Mouse (Mus musculus): ENCODE data around the gene Bcas3. TPM values are rescaled to one million over a fixed set of nuclear protein-coding genes. Genes with fewer than 3 reads are reported as not detected.

Gene Bcas3
- polyA plus RNA-seq, 1 experiment: 25.3 TPM

GRCm38 (mm10) chr11:85729725-85730124, 376.8 kb downstream of the Bcas3 start:
- no peaks in the 10 kb centered on the region for H3K27me3 ChIP-seq (ENCODE audit: control insufficient read depth, insufficient read depth, low read length)
- H3K4me1 ChIP-seq (ENCODE audit: control insufficient read depth, insufficient read depth, insufficient read length): no peaks in the 10 kb centered on the region
- no peak for DNase-seq (ENCODE audit: low read depth in 1 of 2, low spot score in 2 of 2)
- no peak overlapping the region for H3K27ac ChIP-seq (ENCODE audit: insufficient read depth, low read length)
- no peaks in the 10 kb centered on the region for H3K36me3 ChIP-seq (ENCODE audit: control insufficient read depth, insufficient read depth, low read length)
- TF ChIP-seq CTCF (IDR thresholded peaks at IDR 0.05; ENCODE audit: extremely low read depth, insufficient read depth, insufficient read length, insufficient replicate concordance): no peak
- TF ChIP-seq POLR2A (IDR thresholded peaks at IDR 0.05; ENCODE audit: low read depth, low read length): no peak
- no peak overlapping the region for H3K4me3 ChIP-seq (ENCODE audit: extremely low read depth, insufficient read depth, insufficient read length)
- WGBS: 67% methylated on average over 2 of the region's 2 CpGs

DNA sequence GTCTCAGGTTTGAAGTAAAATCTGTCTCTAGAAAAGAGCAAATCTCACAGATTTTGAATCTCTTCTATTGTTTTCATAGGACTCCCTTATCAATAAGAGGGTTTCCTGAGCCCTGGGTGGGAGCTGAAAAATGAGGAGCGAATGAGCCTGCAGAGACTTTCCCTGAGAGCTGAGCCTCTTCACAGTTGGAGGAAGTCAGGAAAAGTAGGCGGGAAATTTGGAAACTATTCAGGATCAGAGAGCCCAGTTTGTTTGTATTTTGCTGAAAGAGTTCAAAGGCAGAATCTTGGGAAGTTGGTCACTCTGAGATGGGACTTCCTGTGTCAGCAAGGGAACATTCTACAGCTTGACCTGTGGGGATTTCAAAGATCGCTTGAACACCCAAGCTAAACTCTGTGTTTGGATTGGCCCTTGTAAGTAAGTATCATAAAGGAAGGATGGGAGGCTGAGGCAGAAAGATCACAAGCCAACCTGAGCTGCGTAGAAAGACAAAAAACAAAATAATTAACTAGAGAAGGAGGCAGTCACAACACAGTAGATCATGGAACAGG, 379.6 kb downstream of the Bcas3 start:
- DNase-seq (ENCODE audit: low read depth in 1 of 2, low spot score in 2 of 2): no peak
- 85% methylated on average over 4 of the region's 4 CpGs for WGBS
- Histone ChIP-seq H3K4me1 (ENCODE audit: control insufficient read depth, insufficient read depth, insufficient read length) (no peaks in the 10 kb centered on the region), H3K27ac (ENCODE audit: insufficient read depth, low read length) (no peak overlapping the region), H3K36me3 (ENCODE audit: control insufficient read depth, insufficient read depth, low read length) (no peaks in the 10 kb centered on the region), H3K4me3 (ENCODE audit: extremely low read depth, insufficient read depth, insufficient read length) (no peak overlapping the region), H3K27me3 (ENCODE audit: control insufficient read depth, insufficient read depth, low read length) (no peaks in the 10 kb centered on the region)
- no peak for TF ChIP-seq CTCF (IDR thresholded peaks at IDR 0.05; ENCODE audit: extremely low read depth, insufficient read depth, insufficient read length, insufficient replicate concordance)
- no peak for TF ChIP-seq POLR2A (IDR thresholded peaks at IDR 0.05; ENCODE audit: low read depth, low read length)

DNA sequence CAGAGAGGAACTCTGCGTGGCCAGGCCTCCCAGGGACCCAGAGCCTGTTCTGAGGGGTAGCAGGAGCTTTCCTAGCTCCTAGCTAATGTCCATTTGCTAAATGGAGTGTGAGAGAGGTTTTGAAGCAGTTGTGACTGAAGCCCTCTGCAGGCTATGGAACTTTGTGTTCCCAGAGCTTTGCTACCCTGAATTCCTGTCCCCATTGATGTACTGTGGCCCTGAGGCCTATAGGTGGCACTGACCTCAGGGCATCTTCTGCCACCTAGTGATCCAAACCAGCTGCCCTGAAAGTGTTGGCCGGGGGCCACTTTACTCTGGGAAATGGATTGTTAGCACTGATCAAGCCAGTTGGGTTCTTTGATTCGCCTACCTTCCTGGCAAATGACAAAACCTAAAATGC, 380.6 kb downstream of the Bcas3 start:
- no peaks in the 10 kb centered on the region for H3K36me3 ChIP-seq (ENCODE audit: control insufficient read depth, insufficient read depth, low read length)
- DNase-seq (ENCODE audit: low read depth in 1 of 2, low spot score in 2 of 2): no peak
- H3K27me3 ChIP-seq (ENCODE audit: control insufficient read depth, insufficient read depth, low read length): no peaks in the 10 kb centered on the region
- H3K4me1 ChIP-seq (ENCODE audit: control insufficient read depth, insufficient read depth, insufficient read length): no peaks in the 10 kb centered on the region
- no peak for TF ChIP-seq POLR2A (IDR thresholded peaks at IDR 0.05; ENCODE audit: low read depth, low read length)
- no peak for TF ChIP-seq CTCF (IDR thresholded peaks at IDR 0.05; ENCODE audit: extremely low read depth, insufficient read depth, insufficient read length, insufficient replicate concordance)
- WGBS: 86% methylated on average over 3 of the region's 3 CpGs
- no peak overlapping the region for H3K27ac ChIP-seq (ENCODE audit: insufficient read depth, low read length)
- H3K4me3 ChIP-seq (ENCODE audit: extremely low read depth, insufficient read depth, insufficient read length): no peak overlapping the region

DNA sequence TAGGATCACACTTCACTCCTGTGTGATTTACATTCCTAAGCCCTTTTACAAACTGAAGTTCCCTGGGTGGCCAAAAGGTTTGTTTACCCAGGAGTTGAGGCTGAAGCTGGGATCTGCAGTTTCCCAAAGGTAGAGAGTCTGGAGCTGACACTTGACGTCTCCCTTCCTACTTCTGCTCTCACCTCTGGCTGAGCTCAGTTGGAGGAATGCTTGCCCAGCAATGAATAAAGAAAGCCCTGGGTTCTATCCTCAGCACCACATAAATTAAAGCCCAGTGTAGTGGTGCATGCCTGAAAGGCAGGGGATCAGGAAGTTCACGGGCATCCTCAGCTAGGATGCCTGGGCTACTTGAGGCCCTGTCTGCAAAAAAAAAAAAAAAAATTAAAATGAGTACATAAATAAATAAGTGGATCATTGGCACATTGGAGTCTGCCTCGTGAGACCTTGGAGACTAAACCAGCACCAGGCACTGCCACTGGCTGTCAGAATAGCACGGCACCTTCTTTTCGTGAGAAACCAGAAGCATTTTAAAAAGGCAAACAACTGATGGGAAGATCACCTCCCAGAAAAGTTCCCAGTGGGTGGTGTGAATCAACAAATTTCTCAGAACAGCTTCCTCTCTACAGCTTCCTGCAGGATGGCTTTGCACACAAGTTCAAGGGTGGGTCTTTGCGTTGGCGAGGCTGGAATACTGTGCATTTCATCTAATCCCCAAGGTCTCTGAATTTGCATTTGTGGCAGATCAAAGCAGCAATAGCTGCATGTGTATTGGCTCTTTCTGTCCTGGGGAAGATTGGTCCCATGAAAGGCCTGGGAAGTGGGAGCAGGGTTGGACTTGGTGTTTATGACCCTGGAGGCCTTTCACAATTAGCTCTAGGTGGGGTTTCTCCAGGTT, 381.6 kb downstream of the Bcas3 start:
- Histone ChIP-seq H3K27me3 (ENCODE audit: control insufficient read depth, insufficient read depth, low read length) (no peaks in the 10 kb centered on the region), H3K4me3 (ENCODE audit: extremely low read depth, insufficient read depth, insufficient read length) (no peak overlapping the region), H3K36me3 (ENCODE audit: control insufficient read depth, insufficient read depth, low read length) (no peaks in the 10 kb centered on the region), H3K27ac (ENCODE audit: insufficient read depth, low read length) (no peak overlapping the region), H3K4me1 (ENCODE audit: control insufficient read depth, insufficient read depth, insufficient read length) (no peaks in the 10 kb centered on the region)
- no peak for DNase-seq (ENCODE audit: low read depth in 1 of 2, low spot score in 2 of 2)
- WGBS: 90% methylated on average over 7 of the region's 7 CpGs
- TF ChIP-seq POLR2A (IDR thresholded peaks at IDR 0.05; ENCODE audit: low read depth, low read length) (no peak), CTCF (IDR thresholded peaks at IDR 0.05; ENCODE audit: extremely low read depth, insufficient read depth, insufficient read length, insufficient replicate concordance) (no peak)

GRCm38 (mm10) chr11:85737227-85737626, 384.3 kb downstream of the Bcas3 start:
- 84% methylated on average over 9 of the region's 9 CpGs for WGBS
- no peaks in the 10 kb centered on the region for H3K4me1 ChIP-seq (ENCODE audit: control insufficient read depth, insufficient read depth, insufficient read length)
- H3K36me3 ChIP-seq (ENCODE audit: control insufficient read depth, insufficient read depth, low read length): no peaks in the 10 kb centered on the region
- H3K4me3 ChIP-seq (ENCODE audit: extremely low read depth, insufficient read depth, insufficient read length): no peak overlapping the region
- TF ChIP-seq POLR2A (IDR thresholded peaks at IDR 0.05; ENCODE audit: low read depth, low read length) (no peak), CTCF (IDR thresholded peaks at IDR 0.05; ENCODE audit: extremely low read depth, insufficient read depth, insufficient read length, insufficient replicate concordance) (no peak)
- no peaks in the 10 kb centered on the region for H3K27me3 ChIP-seq (ENCODE audit: control insufficient read depth, insufficient read depth, low read length)
- no peak overlapping the region for H3K27ac ChIP-seq (ENCODE audit: insufficient read depth, low read length)
- DNase-seq (ENCODE audit: low read depth in 1 of 2, low spot score in 2 of 2): no peak

- Histone ChIP-seq H3K4me1 (ENCODE audit: control insufficient read depth, insufficient read depth, insufficient read length) (no peaks in the 10 kb centered on the region), H3K4me3 (ENCODE audit: extremely low read depth, insufficient read depth, insufficient read length) (no peak overlapping the region), H3K27ac (ENCODE audit: insufficient read depth, low read length) (no peak overlapping the region), H3K36me3 (ENCODE audit: control insufficient read depth, insufficient read depth, low read length) (no peaks in the 10 kb centered on the region), H3K27me3 (ENCODE audit: control insufficient read depth, insufficient read depth, low read length) (no peaks in the 10 kb centered on the region)
- no peak for TF ChIP-seq POLR2A (IDR thresholded peaks at IDR 0.05; ENCODE audit: low read depth, low read length)
- no peak for TF ChIP-seq CTCF (IDR thresholded peaks at IDR 0.05; ENCODE audit: extremely low read depth, insufficient read depth, insufficient read length, insufficient replicate concordance)
- WGBS: 69% methylated on average over 3 of the region's 3 CpGs
- DNase-seq (ENCODE audit: low read depth in 1 of 2, low spot score in 2 of 2): no peak
These were observed 384.9 kb downstream of the Bcas3 start for GRCm38 (mm10) chr11:85737893-85738292.

GRCm38 (mm10) chr11:85738585-85738984, 385.6 kb downstream of the Bcas3 start:
- WGBS: 84% methylated on average over 5 of the region's 5 CpGs
- Histone ChIP-seq H3K4me3 (ENCODE audit: extremely low read depth, insufficient read depth, insufficient read length) (no peak overlapping the region), H3K4me1 (ENCODE audit: control insufficient read depth, insufficient read depth, insufficient read length) (no peaks in the 10 kb centered on the region), H3K27ac (ENCODE audit: insufficient read depth, low read length) (no peak overlapping the region), H3K27me3 (ENCODE audit: control insufficient read depth, insufficient read depth, low read length) (no peaks in the 10 kb centered on the region), H3K36me3 (ENCODE audit: control insufficient read depth, insufficient read depth, low read length) (no peaks in the 10 kb centered on the region)
- no peak for DNase-seq (ENCODE audit: low read depth in 1 of 2, low spot score in 2 of 2)
- TF ChIP-seq CTCF (IDR thresholded peaks at IDR 0.05; ENCODE audit: extremely low read depth, insufficient read depth, insufficient read length, insufficient replicate concordance): no peak
- no peak for TF ChIP-seq POLR2A (IDR thresholded peaks at IDR 0.05; ENCODE audit: low read depth, low read length)
